Mouse (Mus musculus) thymus, adult 2 months (tissue): ENCODE measurements around the gene Umps.

ENCODE experiments used
- CTCF ChIP-seq: fragments of 200-500 bp; IDR thresholded peaks from 2 replicates; pipeline ENCODE4 v1.5.1; 2012; ENCODE audit warnings: mild to moderate bottlenecking, control low read depth, low read length, moderate library complexity, borderline replicate concordance; ENCODE audit not compliant: control insufficient read depth, poor library complexity, insufficient read depth; ENCODE audit errors: extremely low read depth
- POLR2A ChIP-seq: fragments of 200-500 bp; IDR thresholded peaks from 2 replicates; pipeline ENCODE4 v1.6.1; 2012; ENCODE audit warnings: mild to moderate bottlenecking, low read length, control low read depth, moderate library complexity; ENCODE audit not compliant: control insufficient read depth, poor library complexity, insufficient read depth; ENCODE audit errors: extremely low read depth

DNA sequence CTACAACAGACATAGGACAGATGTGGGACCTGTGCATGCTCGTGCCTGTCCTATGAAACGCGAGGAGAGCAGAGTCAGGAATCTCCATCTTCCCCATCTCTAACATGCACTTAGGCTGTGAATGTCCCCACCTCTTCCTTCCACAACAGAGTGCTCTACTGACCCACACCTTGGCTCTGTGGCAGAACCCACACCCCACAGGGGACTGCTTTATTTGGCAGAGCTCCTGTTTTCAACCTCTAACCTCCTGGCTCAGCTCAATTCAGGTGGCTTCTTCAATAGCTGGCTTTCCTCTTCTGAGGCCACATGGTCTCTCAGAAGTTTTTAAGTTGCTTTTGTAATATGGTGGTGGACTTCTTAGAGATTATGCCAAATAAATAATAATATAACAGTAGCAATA, 39.1 kb upstream of the Umps start:
- TF ChIP-seq CTCF = no peak
- TF ChIP-seq POLR2A = no peak
